Mouse (Mus musculus) liver, embryonic 14.5 days (tissue): ENCODE results near the gene Ano4.

Experiments
- CTCF ChIP-seq: IDR thresholded peaks from 2 replicates; pipeline ENCODE4 v1.5.1; 2016; ENCODE audit warnings: antibody characterized with exemption, low read depth, control low read depth
- EP300 ChIP-seq: IDR thresholded peaks from 2 replicates; pipeline ENCODE4 v1.6.1; 2016; ENCODE audit warnings: antibody characterized with exemption, low read depth

- TF ChIP-seq CTCF (no peak), EP300 (no peak)
Measured at GRCm38 (mm10) chr10:89343716-89344115, 846 bp downstream of the Ano4 start.
